Mouse (Mus musculus) c-Kit-positive CD71-positive TER-119-positive erythroid progenitor cells, embryonic 14.5 days (primary cell): ENCODE measurements around the gene Agrn.

ENCODE experiments used
- DNase-seq: peaks from one replicate; pipeline ENCODE4 v3.0.0-alpha.2; 2013; ENCODE audit warnings: low spot score

Agrn gene

GRCm38 (mm10) chr4:156202462-156202893 is 5.2 kb upstream of the Agrn start:
- DNase-seq = peak; percentile 84

GRCm38 (mm10) chr4:156200623-156201475 is 3.6 kb upstream of the Agrn start, which contains the start of gene Isg15:
Gene Isg15, minus strand, starts transcription at chr4:156200818.
- no peak for DNase-seq

- DNase-seq = peak; percentile 73
Measured at GRCm38 (mm10) chr4:156197829-156198205, 529 bp upstream of the Agrn start.

- no peak for DNase-seq
Measured at GRCm38 (mm10) chr4:156195927-156196870, 1.1 kb downstream of the Agrn start.

GRCm38 (mm10) chr4:156194346-156194745 is 2.9 kb downstream of the Agrn start:
- DNase-seq = no peak

- DNase-seq = no peak
Measured at GRCm38 (mm10) chr4:156193906-156194305, 3.4 kb downstream of the Agrn start.

- DNase-seq = no peak
Measured at GRCm38 (mm10) chr4:156193200-156193590, 4.1 kb downstream of the Agrn start.

GRCm38 (mm10) chr4:156192421-156193199 is 4.7 kb downstream of the Agrn start:
- DNase-seq = no peak

- DNase-seq = no peak
Measured at GRCm38 (mm10) chr4:156188811-156189323, 8.4 kb downstream of the Agrn start.

- DNase-seq = no peak
Measured at GRCm38 (mm10) chr4:156188162-156188810, 9.0 kb downstream of the Agrn start.

GRCm38 (mm10) chr4:156185950-156186850 is 11.1 kb downstream of the Agrn start:
- no peak for DNase-seq

GRCm38 (mm10) chr4:156185456-156185949 is 11.8 kb downstream of the Agrn start:
- DNase-seq = peak; percentile 32

- DNase-seq = no peak
Measured at GRCm38 (mm10) chr4:156184291-156184954, 12.9 kb downstream of the Agrn start.

- no peak for DNase-seq
Measured at GRCm38 (mm10) chr4:156183747-156184146, 13.5 kb downstream of the Agrn start.

- DNase-seq = no peak
Measured at GRCm38 (mm10) chr4:156177630-156178029, 19.7 kb downstream of the Agrn start.

GRCm38 (mm10) chr4:156171828-156172227 is 25.5 kb downstream of the Agrn start:
- no peak for DNase-seq

GRCm38 (mm10) chr4:156169129-156169528 is 28.2 kb downstream of the Agrn start:
- DNase-seq = no peak

- no peak for DNase-seq
Measured at GRCm38 (mm10) chr4:156168611-156169010, 28.7 kb downstream of the Agrn start.

- no peak for DNase-seq
Measured at GRCm38 (mm10) chr4:156166477-156166876, 30.8 kb downstream of the Agrn start.
